Mouse (Mus musculus): Measurements from ENCODE around the gene Olfr448.
A peak's percentile ranks its signal among the peaks of the same experiment; 100 is the strongest.

Gene Olfr448

GRCm38 (mm10) chr6:42890141-42890540 lies at the start of gene Olfr448:
Gene Olfr448 (plus strand): TSS chr6:42890441.
- DNase-seq: no peak

- DNase-seq: peak; percentile 61
These were observed 29.9 kb upstream of the Olfr448 start for GRCm38 (mm10) chr6:42860222-42860819.

GRCm38 (mm10) chr6:42869695-42870094 lies 20.5 kb upstream of the Olfr448 start:
- no peak for DNase-seq

GRCm38 (mm10) chr6:42876323-42876722 lies 13.9 kb upstream of the Olfr448 start:
- no peak for DNase-seq

GRCm38 (mm10) chr6:42900345-42900744 lies 10.1 kb downstream of the Olfr448 start:
- no peak for DNase-seq

GRCm38 (mm10) chr6:42908578-42908977 lies 18.3 kb downstream of the Olfr448 start, which contains the start of gene Olfr447:
Gene Olfr447 (plus strand): TSS chr6:42908878.
- no peak for DNase-seq

- no peak for DNase-seq
These were observed 30.8 kb downstream of the Olfr448 start, which contains the start of gene Olfr446 for GRCm38 (mm10) chr6:42921077-42921476. Gene Olfr446 (plus strand): TSS chr6:42921377.
